Mouse (Mus musculus): ENCODE measurements at regions not wholly inside any gene's neighbourhood (a gene's known extent, or its start where the extent isn't known, plus 50 kb on each side); places are given as distances from the start of the nearest gene placed in this dataset.

GRCm38 (mm10) chr5:79213789-79214188 lies 1805.9 kb upstream of the Igfbp7 start:
- no peak for DNase-seq (ENCODE audit: low read depth, low spot score)

- peak; percentile 24 for DNase-seq (ENCODE audit: low read depth, low spot score)
Measured at GRCm38 (mm10) chr5:79186608-79187007, 1778.8 kb upstream of the Igfbp7 start.

All from brain, embryonic 18.5 days (tissue).